Mouse (Mus musculus) olfactory bulb, adult 2 months (tissue): Measurements from ENCODE around the gene Entpd7.

Experiments
- CTCF ChIP-seq: fragments of 200-500 bp; IDR thresholded peaks from 2 replicates; pipeline ENCODE4 v1.5.1; 2012; ENCODE audit warnings: low read depth, mild to moderate bottlenecking, low read length, moderate library complexity; ENCODE audit not compliant: insufficient read depth
- POLR2A ChIP-seq: fragments of 200-500 bp; IDR thresholded peaks from 2 replicates; pipeline ENCODE4 v1.6.1; 2012; ENCODE audit warnings: mild to moderate bottlenecking, low read depth, low read length, moderate library complexity; ENCODE audit not compliant: insufficient read depth

GRCm38 (mm10) chr19:43730037-43730428, 40.6 kb downstream of the Entpd7 start:
- no peak for TF ChIP-seq POLR2A
- no peak for TF ChIP-seq CTCF
